Mouse (Mus musculus): ENCODE data around the gene Trip12.

GRCm38 (mm10) chr1:84864645-84865044 lies 24.3 kb upstream of the Trip12 start:
- TF ChIP-seq CTCF (IDR thresholded peaks at IDR 0.05; ENCODE audit: borderline replicate concordance, control insufficient read depth, extremely low read depth, insufficient read depth, low read length, poor library complexity) (no peak), POLR2A (IDR thresholded peaks at IDR 0.05; ENCODE audit: control insufficient read depth, extremely low read depth, insufficient read depth, low read length, poor library complexity) (no peak)
